Mouse (Mus musculus) megakaryocyte, embryonic 14.5 days (primary cell): ENCODE data around the gene Ptprm. TPM values are rescaled to one million over a fixed set of nuclear protein-coding genes. Genes with fewer than 3 reads are reported as not detected.

ENCODE experiments used
- H3K27me3 ChIP-seq: replicated peaks from 2 replicates; pipeline ENCODE3; 2012; ENCODE audit warnings: inconsistent platforms
- H3K36me3 ChIP-seq: replicated peaks from 2 replicates; pipeline ENCODE3; 2012; ENCODE audit warnings: low read length, inconsistent platforms, mixed read lengths
- H3K4me1 ChIP-seq: 2 replicates; pipeline ENCODE4 v1.6.1; 2012; ENCODE audit warnings: inconsistent platforms
- H3K4me3 ChIP-seq: replicated peaks from 2 replicates; pipeline ENCODE3; 2012; ENCODE audit warnings: moderate library complexity, mild to moderate bottlenecking, inconsistent platforms
- H3K9me3 ChIP-seq: 2 replicates; pipeline ENCODE4 v1.6.1; 2012; ENCODE audit warnings: inconsistent platforms
- FLI1 ChIP-seq: IDR thresholded peaks from 2 replicates; pipeline ENCODE4 v1.6.1; 2012; ENCODE audit warnings: low read length, inconsistent platforms, mixed read lengths
- GATA1 ChIP-seq: IDR thresholded peaks from 3 replicates; pipeline ENCODE4 v1.6.1; 2012; ENCODE audit warnings: mixed read lengths, low read length, inconsistent platforms, borderline replicate concordance
- polyA plus RNA-seq: library from polyadenylated mRNA; stranded (reverse); fragments of >175 nt; gene quantifications from 2 replicates; pipeline ENCODE4 v1.2.3, GENCODE M21; 2012; ENCODE audit warnings: low replicate concordance; ENCODE audit not compliant: insufficient read depth

Gene Ptprm
- polyA plus RNA-seq, 1 experiment = not detected

DNA sequence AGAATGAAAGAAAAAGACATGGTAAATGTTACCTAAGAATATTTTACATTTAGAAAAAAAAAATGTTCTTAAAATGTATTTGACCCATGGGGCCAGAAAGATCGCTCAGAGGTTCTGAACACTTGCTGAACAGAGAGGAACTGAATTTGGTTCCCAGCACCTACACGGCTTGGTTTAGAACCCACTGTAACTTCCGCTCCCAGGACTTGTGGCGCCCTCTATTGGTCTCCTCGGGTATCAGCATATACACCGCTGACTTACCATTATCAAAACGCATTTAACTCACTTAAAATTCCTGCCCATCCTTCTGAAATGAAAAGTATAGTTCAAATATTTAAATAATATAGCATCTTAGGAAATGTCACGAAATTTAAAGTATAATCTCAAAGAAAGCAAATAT, 4.7 kb downstream of the Ptprm start:
- H3K4me1 ChIP-seq = peaks cover 13% of the 10 kb centered on the region
- TF ChIP-seq GATA1 = no peak
- no peak for TF ChIP-seq FLI1
- no peak overlapping the region for H3K4me3 ChIP-seq
- H3K36me3 ChIP-seq = no peaks in the 10 kb centered on the region
- H3K9me3 ChIP-seq = peaks cover 32% of the 10 kb centered on the region
- H3K27me3 ChIP-seq = peaks cover 32% of the 10 kb centered on the region

DNA sequence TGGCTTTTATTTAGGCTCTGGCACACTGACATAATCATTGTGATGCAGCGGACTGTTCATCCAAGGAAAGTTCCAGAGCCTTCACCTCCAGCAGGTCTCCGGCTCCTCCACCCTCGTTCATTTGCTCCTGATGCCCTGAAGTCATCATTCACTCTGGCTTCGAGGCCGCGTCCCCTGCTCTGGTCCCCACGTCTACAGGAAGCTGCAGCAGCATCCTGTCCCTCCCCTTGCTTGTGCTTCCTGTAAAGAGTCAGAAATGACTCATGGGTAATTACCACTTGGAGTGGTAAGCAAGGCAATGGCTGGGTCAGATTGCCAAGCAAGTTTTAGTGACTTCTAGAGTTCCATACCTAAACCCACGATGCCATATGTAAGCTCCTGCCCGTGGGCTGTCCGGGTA, 7.3 kb downstream of the Ptprm start:
- Histone ChIP-seq H3K4me1 (no peaks in the 10 kb centered on the region), H3K4me3 (no peak overlapping the region), H3K9me3 (peaks cover 45% of the 10 kb centered on the region), H3K27me3 (peaks cover 6% of the 10 kb centered on the region), H3K36me3 (no peaks in the 10 kb centered on the region)
- TF ChIP-seq GATA1 (no peak), FLI1 (no peak)

DNA sequence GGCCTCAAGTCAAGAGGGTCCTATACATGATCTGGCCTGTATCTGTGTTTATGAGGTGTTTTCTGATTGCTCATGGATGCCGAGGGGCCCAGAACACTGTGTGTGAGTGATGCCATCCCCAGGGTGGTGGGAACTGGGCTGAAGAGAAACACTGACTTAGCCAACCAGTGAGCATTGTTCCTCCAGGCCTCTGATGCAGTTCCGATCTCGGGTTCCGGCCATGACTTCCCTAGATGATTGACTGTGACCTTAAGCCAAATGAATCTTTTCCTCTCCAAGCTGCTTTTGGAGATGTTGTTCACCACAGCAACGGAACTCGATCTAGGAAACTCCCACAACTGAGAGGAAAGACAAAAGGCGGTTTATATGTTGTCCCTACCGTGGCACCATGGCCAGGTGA, 9.1 kb downstream of the Ptprm start:
- Histone ChIP-seq H3K4me1 (no peaks in the 10 kb centered on the region), H3K9me3 (peaks cover 49% of the 10 kb centered on the region), H3K27me3 (no peaks in the 10 kb centered on the region), H3K36me3 (no peaks in the 10 kb centered on the region), H3K4me3 (no peak overlapping the region)
- TF ChIP-seq FLI1 = no peak

DNA sequence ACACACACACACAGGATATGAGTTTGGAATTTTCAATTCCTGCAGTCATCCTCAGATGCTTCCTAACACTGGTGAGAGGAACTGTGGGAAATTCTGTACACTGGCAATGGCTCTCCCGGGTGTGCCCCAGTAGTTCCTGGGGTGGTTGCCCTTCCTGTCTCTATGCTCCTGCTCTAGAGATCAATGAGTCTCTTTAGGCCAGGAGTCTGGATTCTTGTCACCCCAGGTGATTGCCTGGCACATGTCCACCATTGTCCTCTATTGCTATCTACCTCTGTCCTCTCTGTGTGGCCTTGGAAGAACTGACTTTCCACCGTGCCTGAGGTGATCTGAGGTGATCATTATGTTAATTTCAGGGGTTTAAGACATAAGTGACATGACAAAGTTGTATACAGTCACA, 10.8 kb downstream of the Ptprm start:
- TF ChIP-seq GATA1 (no peak), FLI1 (no peak)
- Histone ChIP-seq H3K36me3 (no peaks in the 10 kb centered on the region), H3K27me3 (no peaks in the 10 kb centered on the region), H3K4me3 (no peak overlapping the region), H3K4me1 (no peaks in the 10 kb centered on the region), H3K9me3 (peaks cover 58% of the 10 kb centered on the region)

DNA sequence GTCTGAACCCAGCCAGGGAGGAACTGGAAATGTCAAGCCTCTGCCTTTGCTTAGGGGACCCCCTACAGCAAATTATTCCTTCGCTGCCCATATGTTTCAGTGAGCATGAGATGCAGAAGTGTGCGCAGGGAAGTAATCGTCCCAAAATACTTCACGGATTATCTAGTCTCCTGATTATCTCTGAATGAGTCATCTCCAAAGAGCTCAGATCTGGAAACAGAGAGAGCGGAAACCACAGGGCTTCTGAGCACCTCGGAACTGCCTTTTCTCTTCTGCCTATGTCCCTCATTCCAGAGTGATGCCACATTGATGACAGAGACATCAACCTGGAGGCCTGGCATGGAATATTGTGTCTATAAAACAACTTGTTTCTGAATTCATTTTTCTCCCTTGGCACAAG, 11.3 kb downstream of the Ptprm start:
- Histone ChIP-seq H3K27me3 (no peaks in the 10 kb centered on the region), H3K4me1 (no peaks in the 10 kb centered on the region), H3K4me3 (no peak overlapping the region), H3K9me3 (peaks cover 60% of the 10 kb centered on the region), H3K36me3 (no peaks in the 10 kb centered on the region)
- TF ChIP-seq FLI1 = no peak
- no peak for TF ChIP-seq GATA1

DNA sequence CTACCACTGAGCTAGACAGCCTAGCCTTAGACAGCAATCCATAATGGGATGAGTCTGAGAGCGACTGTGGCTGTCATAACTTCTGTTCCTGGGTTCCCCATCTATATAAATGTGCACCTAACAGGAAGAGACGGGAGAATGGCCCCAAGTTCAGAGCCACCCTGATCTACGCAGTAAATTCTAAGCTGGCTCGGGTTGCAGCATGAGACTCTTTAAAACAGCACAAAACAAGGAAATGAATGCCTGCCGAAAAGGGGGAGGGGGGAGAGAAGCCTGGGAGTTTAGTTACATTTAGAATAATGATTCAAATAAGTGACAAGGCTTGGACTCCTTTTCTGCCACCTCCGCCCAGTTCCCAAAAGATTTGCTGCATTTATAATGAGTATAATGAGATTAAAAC, 13.9 kb downstream of the Ptprm start:
- Histone ChIP-seq H3K27me3 (no peaks in the 10 kb centered on the region), H3K4me3 (no peak overlapping the region), H3K36me3 (no peaks in the 10 kb centered on the region), H3K9me3 (peaks cover 53% of the 10 kb centered on the region), H3K4me1 (no peaks in the 10 kb centered on the region)
- TF ChIP-seq GATA1 (no peak), FLI1 (no peak)

DNA sequence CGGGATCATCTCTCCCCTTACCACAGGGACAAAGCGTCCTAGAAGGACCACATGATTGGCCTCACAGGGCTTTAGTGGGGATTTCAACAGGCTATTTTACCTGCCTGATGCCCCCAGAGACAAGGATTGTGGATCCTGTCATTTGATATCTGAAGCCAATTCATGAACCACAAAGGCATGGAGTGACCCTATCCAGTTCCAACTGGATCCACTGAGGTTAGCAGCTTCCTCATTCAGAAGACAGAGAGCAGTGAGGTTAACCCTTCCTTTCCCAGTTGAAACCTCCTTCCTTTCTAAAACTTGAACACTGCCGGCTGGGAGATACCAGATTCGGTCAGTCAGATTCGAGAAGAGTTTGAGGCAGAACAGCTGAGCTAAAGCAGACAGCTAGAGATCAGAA, 14.7 kb downstream of the Ptprm start:
- Histone ChIP-seq H3K36me3 (no peaks in the 10 kb centered on the region), H3K4me3 (no peak overlapping the region), H3K27me3 (no peaks in the 10 kb centered on the region), H3K4me1 (no peaks in the 10 kb centered on the region), H3K9me3 (peaks cover 53% of the 10 kb centered on the region)
- no peak for TF ChIP-seq FLI1
- no peak for TF ChIP-seq GATA1

DNA sequence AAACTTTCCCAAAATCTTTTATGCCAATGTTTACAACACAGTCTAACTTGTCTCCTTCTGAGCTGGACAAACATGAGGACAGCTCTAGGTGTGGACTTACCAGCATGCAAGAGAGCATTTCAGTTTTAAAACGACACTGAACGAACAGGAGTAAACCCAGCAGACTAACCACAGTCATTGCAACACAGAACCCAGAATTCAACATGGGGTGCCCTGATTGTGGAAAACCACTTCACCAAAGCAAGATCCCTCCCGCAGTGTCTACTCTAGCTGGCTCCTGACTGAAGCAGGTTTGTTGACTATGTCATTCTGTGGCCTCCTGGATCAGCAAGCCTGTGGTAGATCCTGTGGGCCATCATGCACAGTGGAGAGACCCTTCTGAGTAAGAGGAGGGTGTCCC, 19.9 kb downstream of the Ptprm start:
- no peaks in the 10 kb centered on the region for H3K4me1 ChIP-seq
- no peak overlapping the region for H3K4me3 ChIP-seq
- H3K27me3 ChIP-seq = no peaks in the 10 kb centered on the region
- H3K36me3 ChIP-seq = no peaks in the 10 kb centered on the region
- TF ChIP-seq FLI1 (no peak), GATA1 (no peak)
- H3K9me3 ChIP-seq = peaks cover 22% of the 10 kb centered on the region

DNA sequence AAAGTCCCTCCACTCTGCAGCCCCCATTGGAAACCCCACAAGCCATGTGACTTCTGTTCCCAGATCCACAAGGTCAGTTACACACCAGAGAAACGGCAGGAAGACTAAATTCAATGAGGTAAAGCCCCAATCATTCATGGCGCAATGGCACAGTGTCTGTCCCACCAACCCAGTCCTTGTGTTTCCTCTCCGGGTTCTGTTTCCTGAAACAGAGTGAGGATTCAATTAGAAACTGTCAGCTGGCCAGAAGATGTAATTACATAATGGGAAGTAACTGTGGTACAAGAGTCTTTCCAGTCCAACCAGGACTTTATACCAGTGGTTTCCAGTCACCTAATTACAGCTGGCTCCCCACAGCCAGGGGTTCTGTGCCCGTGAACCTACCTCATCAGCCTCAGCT, 24.8 kb downstream of the Ptprm start:
- TF ChIP-seq GATA1 = no peak
- no peak for TF ChIP-seq FLI1
- Histone ChIP-seq H3K36me3 (no peaks in the 10 kb centered on the region), H3K4me1 (no peaks in the 10 kb centered on the region), H3K4me3 (no peak overlapping the region), H3K9me3 (peaks cover 16% of the 10 kb centered on the region), H3K27me3 (no peaks in the 10 kb centered on the region)

DNA sequence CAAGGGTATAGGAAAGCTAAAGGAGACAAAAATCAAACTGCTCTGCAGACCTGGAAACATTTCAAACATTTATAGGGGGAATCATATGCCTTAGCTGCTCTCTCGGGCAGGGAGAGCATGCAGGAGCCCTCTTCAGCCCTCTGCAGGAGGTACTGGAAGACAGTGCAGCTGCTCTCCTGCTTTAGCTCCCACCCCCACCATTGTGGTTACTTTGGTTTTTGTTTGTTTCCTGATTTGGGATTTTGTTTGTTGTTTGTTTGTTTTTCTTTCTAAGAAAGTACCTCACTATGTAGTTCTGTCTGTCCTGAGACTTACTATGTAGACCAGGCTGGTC, 29.8 kb downstream of the Ptprm start:
- H3K9me3 ChIP-seq = peaks cover 16% of the 10 kb centered on the region
- H3K4me1 ChIP-seq = no peaks in the 10 kb centered on the region
- no peaks in the 10 kb centered on the region for H3K27me3 ChIP-seq
- H3K36me3 ChIP-seq = no peaks in the 10 kb centered on the region
- TF ChIP-seq GATA1 (no peak), FLI1 (no peak)
- H3K4me3 ChIP-seq = no peak overlapping the region

DNA sequence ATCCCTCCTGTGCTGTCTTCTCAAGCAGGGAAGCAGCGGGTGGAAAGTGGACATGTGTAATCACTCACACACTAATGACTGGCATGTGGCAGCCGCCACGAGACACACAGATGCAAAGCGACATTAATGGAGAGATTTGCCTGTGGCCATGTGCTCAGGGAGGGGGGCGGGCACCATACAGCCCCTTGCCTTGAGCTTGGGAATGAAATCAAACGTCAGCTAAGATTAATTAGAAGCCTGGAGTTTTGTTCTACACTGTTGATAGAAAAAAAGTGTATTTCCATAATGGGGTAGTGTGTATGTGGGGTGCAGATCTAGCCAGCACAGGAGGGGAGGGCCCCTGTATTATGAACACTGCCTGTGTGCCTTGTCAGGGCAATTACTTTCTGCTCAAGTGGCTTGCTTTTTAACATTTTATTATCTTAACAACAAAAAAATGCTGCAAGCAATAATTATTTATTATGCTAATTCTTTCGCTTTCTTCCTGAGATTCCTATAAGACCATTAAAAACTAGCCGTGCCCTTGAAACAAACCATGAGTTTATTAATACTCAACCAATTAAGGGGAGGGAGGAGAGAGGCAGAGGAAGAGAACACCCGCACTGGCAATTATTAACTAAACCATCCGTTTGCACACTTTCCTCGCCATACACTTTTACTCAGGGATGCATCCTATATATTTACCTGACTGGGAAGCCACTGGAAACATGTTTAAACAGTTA, 30.3 kb downstream of the Ptprm start:
- Histone ChIP-seq H3K27me3 (no peaks in the 10 kb centered on the region), H3K4me3 (no peak overlapping the region), H3K36me3 (no peaks in the 10 kb centered on the region), H3K9me3 (peaks cover 14% of the 10 kb centered on the region), H3K4me1 (no peaks in the 10 kb centered on the region)
- TF ChIP-seq GATA1 (no peak), FLI1 (no peak)
